Mouse (Mus musculus) left cerebral cortex, postnatal 10 days (tissue): ENCODE measurements around the gene Bbox1. TPM values are rescaled to one million over a fixed set of nuclear protein-coding genes. Genes with fewer than 3 reads are reported as not detected.

Source experiments
- DNase-seq, 2 experiments: peaks; one replicate each; pipeline ENCODE4 v3.0.0; 2021 to 2022; ENCODE audit warnings: low spot score in 2 of 2, mixed read lengths in 1 of 2; ENCODE audit errors: extremely low spot score in 1 of 2
- intact Hi-C: fragments of 180-260 bp; cut with DNase I; formaldehyde crosslinking; loops from one replicate; pipeline ENCODE4 v1.15.1; 2025
- total RNA-seq, 2 experiments: library from RNA; stranded (reverse); gene quantifications; 2 replicates each; pipeline ENCODE4 v1.2.3; 2021

The Bbox1 gene
- total RNA-seq, 2 experiments from 2014 or later = 0.08 to 0.11 TPM

GRCm38 (mm10) chr2:110285829-110286504, 28.4 kb downstream of the Bbox1 start:
- intact Hi-C loops = no loop called here

GRCm38 (mm10) chr2:110275424-110275823, 38.9 kb downstream of the Bbox1 start:
- peak in 1 of 2 experiments; percentile 1 for DNase-seq
- intact Hi-C loops = no loop called here

More at GRCm38 (mm10) chr2:110285829-110286504, 28.4 kb downstream of the Bbox1 start:
- no peak for DNase-seq

GRCm38 (mm10) chr2:110274160-110274559, 40.2 kb downstream of the Bbox1 start:
- peak in 1 of 2 experiments; percentile 2 for DNase-seq
- intact Hi-C loops = no loop called here

DNA sequence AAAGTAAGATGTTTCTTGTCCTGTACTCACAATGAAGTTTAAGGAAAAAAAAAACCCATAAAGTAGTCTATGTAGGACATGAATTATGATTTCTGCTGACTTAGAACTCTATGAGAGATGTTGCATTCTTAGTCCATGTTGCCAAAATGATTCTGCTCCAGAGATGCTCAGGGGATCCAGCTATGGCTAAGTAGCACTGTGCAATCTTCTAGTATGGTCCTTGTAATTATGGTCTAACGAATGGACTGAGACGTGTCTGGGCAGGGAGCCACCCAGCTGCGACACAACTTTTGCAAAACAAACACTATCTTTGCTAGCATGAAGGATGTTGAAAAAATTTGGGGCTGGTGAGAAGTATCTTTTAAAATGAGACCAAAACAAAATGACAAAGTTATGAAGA, 45.1 kb downstream of the Bbox1 start:
- DNase-seq = no peak

DNA sequence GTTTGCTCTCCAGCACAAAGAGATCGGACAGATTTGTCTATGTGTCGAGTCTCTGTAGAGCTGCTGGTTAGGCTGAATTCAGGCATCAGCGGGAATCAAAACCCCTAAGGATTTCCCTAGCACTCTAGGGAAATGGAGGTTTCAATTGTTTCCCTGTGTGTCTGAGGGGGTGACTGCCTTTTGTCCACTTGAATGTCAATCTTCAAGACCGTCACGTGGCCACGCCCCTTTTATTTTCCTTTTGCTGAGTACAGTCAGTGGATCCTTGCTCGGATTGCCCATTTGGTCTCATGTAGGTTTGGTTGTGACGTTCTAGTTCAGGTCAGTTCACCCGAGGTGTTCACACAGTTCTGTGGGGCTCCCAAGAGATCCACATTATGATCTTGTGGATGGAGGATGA, 82.1 kb downstream of the Bbox1 start:
- intact Hi-C loops = loop anchor here (5.0 kb wide), 1 partner anchor 750 kb away; no protein-coding TSS in a partner anchor
- DNase-seq = no peak

More for the DNA sequence above, 45.1 kb downstream of the Bbox1 start:
- intact Hi-C loops = loop anchor here (5.0 kb wide), 1 partner anchor 452 kb away; no protein-coding TSS in a partner anchor

GRCm38 (mm10) chr2:110230753-110231152, 83.6 kb downstream of the Bbox1 start:
- intact Hi-C loops = loop anchor here (5.0 kb wide), 1 partner anchor 752 kb away; no protein-coding TSS in a partner anchor

GRCm38 (mm10) chr2:110229143-110230087, 84.9 kb downstream of the Bbox1 start:
- peak; percentile 46 to 74 for DNase-seq
- intact Hi-C loops = loop anchor here (5.0 to 10.0 kb wide), 3 partner anchors 333 to 1985 kb away; no protein-coding TSS in a partner anchor

More at GRCm38 (mm10) chr2:110230753-110231152, 83.6 kb downstream of the Bbox1 start:
- no peak for DNase-seq

GRCm38 (mm10) chr2:110226421-110226820, 87.9 kb downstream of the Bbox1 start:
- intact Hi-C loops = loop anchor here (5.0 to 10.0 kb wide), 2 partner anchors 336 to 1988 kb away; no protein-coding TSS in a partner anchor
- no peak for DNase-seq

DNA sequence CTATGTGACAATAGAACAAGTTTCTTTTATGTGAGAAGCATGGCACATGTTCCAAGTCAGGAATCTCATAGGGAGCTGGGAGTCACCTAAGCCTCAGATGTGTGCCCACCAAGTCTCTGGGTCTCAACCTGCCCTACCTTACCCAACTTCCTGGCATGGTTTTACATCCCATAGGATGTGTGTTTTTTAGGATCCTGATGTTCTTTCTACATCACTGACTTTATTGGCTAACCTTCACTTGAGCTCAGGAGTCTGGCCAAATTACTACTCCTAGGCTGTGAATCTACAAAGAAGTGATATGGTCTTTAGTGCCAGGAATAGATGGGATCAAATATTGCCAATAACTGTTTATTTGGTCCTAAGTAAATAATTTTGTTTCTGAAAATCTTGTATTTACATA, 88.4 kb downstream of the Bbox1 start:
- DNase-seq = no peak
- intact Hi-C loops = loop anchor here (5.0 to 10.0 kb wide), 2 partner anchors 336 to 1989 kb away; no protein-coding TSS in a partner anchor

GRCm38 (mm10) chr2:110222793-110223192, 91.6 kb downstream of the Bbox1 start:
- DNase-seq = no peak
- intact Hi-C loops = loop anchor here (10.0 kb wide), 1 partner anchor 1992 kb away; no protein-coding TSS in a partner anchor

GRCm38 (mm10) chr2:110220492-110220891, 93.9 kb downstream of the Bbox1 start:
- intact Hi-C loops = loop anchor here (10.0 kb wide), 1 partner anchor 1994 kb away; no protein-coding TSS in a partner anchor
- no peak for DNase-seq

GRCm38 (mm10) chr2:110215685-110216058, 98.7 kb downstream of the Bbox1 start:
- no peak for DNase-seq
- intact Hi-C loops = no loop called here

- DNase-seq = no peak
- intact Hi-C loops = no loop called here
These were observed 99.2 kb downstream of the Bbox1 start for GRCm38 (mm10) chr2:110214991-110215684.

DNA sequence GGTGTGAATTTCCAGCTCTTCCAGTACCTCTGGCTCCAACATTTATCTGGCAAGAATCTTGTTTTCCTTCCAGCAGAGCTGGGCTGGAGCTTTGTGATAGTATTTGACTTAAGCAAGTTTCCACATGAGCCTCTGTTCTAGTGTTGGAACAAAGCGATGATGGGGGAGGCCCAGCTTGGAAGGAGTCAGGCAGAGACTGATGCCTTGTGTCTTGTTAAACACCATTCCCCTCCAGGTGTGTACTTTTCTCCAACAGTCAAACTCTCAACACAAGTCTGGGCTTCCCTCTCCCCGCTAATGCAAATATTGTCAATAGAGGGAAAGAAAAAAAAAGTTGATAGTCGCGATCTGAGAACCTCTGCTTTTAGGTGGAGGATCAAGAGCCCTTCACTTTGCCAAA, 100.1 kb downstream of the Bbox1 start:
- intact Hi-C loops = no loop called here
- no peak for DNase-seq

Other genes with a start within 250 kb of the Bbox1 start
- 1 to 10 TPM; 3.6 to 5.5 TPM for gene Fibin, start 48.6 kb upstream of the Bbox1 start, total RNA-seq